Mouse (Mus musculus): ENCODE results near the gene Hoxa13. TPM values are rescaled to one million over a fixed set of nuclear protein-coding genes. Genes with fewer than 3 reads are reported as not detected.

The Hoxa13 gene
- total RNA-seq, 2 experiments from 2014 or later, result not detected

DNA sequence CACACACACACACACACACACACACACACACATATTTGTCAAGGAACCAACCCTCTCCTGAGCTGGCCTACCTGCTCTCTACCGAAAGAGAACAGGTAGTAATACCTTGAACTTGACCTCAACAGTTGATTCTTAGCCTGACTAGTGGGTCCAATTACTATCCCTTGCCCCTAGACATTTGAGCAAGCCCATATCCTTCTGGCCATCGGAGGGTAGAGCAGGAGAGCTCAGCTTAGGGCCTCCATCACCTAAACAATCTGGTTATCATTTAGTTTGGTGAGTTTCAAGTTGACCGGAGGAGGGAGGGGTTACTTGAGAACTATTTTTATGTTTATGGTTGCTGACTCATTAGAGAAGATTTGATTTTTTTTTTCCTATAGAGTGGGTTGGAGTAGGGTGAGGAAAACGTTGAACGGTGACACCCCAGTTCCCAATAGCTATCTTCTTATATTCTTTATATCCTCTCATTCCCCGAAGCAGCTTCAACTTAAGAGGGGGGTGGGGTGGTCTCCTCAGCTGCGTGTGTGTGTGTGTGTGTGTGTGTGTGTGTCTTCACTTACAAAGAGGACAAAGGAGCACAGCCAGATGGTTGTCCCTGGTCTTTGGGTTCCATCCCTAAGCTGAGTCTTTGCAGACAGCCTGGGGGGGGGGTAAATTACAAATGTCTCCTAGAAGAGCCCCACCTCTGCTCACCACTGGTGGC, 9.4 kb downstream of the Hoxa13 start:
- no peak for DNase-seq

GRCm38 (mm10) chr6:52249826-52250225, 10.9 kb downstream of the Hoxa13 start:
- no peak for DNase-seq

- no peak for DNase-seq
Measured at GRCm38 (mm10) chr6:52249415-52249738, 11.3 kb downstream of the Hoxa13 start.

DNA sequence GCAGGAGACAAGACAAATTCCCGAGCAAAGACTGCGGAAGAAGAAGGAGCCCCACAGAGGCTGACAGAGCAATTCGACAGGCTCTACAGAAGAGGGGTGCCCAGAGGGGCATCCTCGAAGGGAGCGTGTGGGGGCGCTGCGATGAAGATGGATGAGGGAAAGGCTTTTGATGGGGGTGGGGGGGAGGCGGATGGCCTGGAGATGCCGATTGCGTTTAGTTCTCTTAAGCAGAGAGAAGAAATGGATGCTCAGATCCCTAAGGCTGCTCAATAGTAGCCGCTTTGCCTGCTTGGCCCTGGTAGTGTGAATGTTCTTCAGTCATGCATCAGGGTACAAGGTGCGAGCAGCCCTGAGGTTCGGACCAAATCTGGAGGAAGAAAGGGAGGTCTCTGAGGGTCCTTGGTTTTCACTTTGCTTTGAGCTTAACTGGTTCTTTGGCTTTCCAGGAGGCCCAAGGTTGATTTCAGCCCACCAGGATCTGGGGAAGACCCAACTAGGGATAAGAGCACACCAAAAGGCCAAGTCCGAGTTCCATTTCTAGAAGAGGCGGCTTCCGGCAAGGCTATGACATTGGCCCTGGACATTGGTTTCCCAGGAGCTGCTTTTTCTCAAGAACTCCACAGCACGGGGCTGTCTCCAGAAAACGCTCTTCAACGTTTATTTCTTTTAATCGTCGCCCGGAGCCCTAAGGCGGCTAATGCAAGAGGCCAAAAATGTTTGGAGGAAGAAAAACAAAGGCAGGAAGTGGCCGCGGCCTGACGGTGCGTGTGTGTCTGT, 11.9 kb downstream of the Hoxa13 start:
- DNase-seq, result no peak

GRCm38 (mm10) chr6:52247766-52248637, 12.7 kb downstream of the Hoxa13 start:
- no peak for DNase-seq

GRCm38 (mm10) chr6:52246916-52247315, 13.8 kb downstream of the Hoxa13 start:
- no peak for DNase-seq

DNA sequence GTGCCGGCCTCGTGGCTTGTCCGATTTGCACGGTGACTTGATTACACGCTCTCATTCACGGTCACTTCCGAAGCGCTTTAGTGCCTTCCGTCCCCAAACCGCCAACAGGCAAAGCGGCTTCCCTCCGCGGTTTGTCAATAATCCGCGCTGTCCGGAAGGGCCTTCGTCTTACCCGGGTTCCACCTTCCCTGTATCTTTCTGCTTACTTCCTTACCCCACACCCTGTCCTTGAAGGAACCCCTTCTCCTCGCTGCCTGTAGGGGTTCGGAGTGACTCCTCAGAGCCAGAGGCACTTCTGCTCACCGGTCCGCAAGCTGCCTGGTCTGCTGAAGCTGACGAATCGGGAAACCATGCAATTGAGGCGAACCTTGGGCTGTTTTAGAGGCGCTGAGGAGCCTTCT, 14.3 kb downstream of the Hoxa13 start:
- DNase-seq, result no peak

DNA sequence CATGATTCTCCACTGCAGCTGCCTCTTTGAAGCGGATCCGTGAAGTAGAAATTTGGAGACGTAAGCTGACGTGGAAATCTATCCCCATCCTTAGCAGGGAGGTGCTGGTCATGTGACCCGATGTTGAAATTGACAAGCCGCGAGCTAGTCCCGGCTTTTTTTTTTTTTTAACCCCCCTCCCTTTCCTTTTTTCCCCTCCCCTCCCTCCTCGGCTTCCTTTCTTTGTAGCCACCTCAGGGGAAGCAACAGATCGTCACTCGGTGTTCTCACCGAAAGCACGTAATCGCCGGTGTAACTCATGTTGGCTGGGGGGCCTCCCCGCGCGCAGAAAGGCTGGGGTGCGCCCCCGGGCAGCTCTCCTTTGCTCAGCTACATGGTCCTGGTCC, 14.9 kb downstream of the Hoxa13 start, which contains the start of gene Hoxa11:
Gene Hoxa11, minus strand, starts transcription at position 54 of the 386 bp plus-strand sequence.
- DNase-seq, result no peak

GRCm38 (mm10) chr6:52245040-52245756, 15.5 kb downstream of the Hoxa13 start:
- DNase-seq, result no peak

- no peak for DNase-seq
Measured at GRCm38 (mm10) chr6:52244471-52245039, 16.1 kb downstream of the Hoxa13 start.

DNA sequence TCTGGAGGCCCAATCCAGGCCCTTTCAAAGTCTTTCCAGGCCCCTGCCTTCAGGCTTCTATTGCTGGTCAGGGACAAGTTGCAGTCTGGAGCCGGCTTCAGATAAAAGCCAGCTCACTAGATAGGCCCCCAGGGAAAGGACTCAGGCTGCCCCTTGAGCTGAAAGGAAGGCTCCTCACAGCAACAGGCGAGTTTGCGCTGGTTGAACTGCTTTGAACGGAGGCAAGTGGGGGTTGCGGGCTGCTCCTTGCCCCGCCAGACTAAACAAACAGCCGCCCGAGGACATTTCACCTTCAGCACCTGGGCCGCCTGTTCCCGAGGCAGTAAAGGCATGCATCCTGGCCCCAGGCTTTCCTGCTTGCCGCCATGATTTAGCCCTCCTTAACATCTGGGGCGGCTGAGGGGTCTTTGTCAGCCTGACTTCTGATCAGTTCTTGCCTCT, 17.0 kb downstream of the Hoxa13 start:
- DNase-seq, result no peak

DNA sequence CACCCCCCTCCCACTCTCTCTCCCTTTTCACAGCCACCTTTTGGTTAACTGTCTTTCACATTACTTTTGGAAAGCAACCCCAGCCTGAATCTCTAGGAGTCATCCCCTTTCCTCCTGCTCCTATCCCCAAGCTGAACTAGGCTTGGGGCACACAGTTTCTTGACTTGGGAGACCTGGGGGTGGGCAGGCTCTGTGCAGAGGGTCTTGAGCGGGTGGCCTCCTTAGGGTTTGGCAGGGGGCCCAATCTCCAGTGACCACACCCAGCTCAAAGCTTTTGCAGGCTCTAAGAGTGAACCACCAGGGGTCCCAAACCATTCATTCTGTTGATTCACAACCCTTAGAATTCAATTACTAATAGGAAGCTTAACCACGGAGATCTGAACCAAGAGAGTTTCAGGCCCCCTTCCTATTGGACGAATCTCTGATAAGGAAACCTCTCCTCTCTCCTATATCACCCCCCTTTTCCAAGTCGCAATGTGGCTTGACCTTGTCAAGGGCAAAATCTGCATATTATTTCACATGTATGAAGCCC, 17.8 kb downstream of the Hoxa13 start:
- no peak for DNase-seq

DNA sequence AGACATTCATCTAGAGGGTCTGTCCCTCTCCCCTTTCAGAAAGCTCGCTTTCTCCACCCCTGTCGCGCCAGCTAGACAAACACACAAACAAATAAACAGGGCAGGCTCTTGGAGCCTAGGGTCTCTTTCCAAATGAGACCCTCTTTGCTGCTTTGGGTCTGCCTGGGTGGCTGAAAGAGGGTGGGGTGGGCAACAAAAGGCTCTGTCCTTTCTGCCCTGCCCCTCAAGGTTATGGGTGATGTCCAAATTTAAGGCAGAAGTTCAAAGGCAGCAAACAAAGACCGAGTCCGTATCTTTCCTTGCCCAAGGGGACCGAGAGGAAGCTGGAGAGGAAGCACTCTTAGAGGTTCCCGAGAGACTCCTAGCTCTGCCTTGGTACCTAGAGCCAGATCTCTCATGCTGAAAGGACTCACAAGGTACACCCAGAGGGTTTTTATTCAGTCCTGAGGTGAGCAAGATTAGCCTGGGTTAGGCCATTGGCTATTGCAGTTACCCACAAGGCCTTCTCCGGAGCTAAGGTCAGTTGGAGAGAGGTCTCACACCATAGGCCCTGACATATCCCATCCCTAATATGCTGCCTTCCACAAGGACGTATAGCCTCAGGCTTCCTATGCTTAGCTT, 19.6 kb downstream of the Hoxa13 start:
- DNase-seq, result no peak

DNA sequence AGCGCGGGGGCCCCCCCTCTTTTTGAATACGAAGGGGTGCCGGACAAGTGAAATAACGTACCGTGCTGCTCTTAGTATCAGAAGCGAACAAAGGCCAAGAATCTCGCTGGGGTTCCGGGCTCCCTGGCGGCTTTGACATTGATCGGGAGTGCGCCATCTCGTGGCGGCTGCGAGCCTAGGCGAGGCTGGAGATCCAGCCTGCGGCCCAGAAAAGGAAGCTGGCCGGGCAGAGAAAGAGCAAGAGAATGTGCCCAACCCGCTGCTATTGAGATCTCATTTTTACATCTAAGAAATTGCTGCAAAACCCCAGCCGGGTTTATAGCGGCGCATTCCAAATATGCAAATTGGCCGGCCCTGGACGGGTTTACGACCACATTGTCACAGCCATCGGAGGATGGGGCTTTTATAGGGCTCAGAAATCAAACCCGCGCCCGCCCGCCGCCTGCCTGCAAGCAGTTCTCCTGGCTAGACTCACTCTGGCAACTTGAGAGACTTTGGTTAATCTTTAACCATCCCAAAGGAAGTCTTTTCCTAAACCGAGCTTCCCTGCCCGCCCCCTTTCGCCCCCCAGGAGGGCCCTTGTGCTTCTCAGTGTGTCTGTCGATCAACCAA, 20.2 kb downstream of the Hoxa13 start, which contains the start of gene Hoxa10:
Gene Hoxa10, minus strand, starts transcription at position 466 of the 612 bp plus-strand sequence.
- DNase-seq, result peak; percentile 73 to 79

GRCm38 (mm10) chr6:52239625-52240388, 20.9 kb downstream of the Hoxa13 start:
- no peak for DNase-seq

GRCm38 (mm10) chr6:52238976-52239375, 21.7 kb downstream of the Hoxa13 start:
- DNase-seq, result no peak

DNA sequence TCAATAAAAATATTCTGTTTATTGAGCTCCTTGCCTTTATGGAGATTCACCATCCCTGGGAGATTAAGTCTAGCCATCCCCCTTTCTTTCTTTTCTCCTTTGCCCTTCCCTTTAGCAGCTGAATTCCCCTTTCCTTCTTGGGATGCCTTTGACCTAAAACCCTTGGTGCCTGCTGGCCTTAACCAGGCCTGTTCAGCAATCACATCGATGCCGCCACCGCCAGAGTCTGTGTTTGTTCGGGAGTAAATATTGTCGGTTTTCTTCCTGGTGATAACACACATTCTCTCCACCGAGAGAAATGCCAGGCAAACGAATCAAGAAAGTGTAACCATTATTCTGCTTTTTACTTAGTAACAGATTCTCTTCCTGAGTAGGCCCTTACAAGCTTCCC, 22.5 kb downstream of the Hoxa13 start:
- no peak for DNase-seq

GRCm38 (mm10) chr6:52237346-52238154, 23.1 kb downstream of the Hoxa13 start:
- no peak for DNase-seq

- no peak for DNase-seq
Measured at GRCm38 (mm10) chr6:52236806-52237205, 23.9 kb downstream of the Hoxa13 start.
